18 mouse cellular contexts compared by ENCODE assay signal in genomic region chr1:40006043-40006651, GRCm38 (mm10).
DNase-seq lines count a peak whose midpoint lies in the region; ATAC-seq and TF ChIP-seq lines count a peak whose summit lies in the region.
"Had no signal": no experiment of that assay in that cellular context is flagged by ENCODE, and none has a peak within 500 bp of the region (broad histone marks: within the 10 kb centered on the region; RNA-seq: fewer than 3 reads in every experiment).

No protein-coding gene starts in this region.

- H3K9ac ChIP-seq in hindbrain, embryonic 11.5 days (ENCODE audit: low read depth, low read length), result no peak overlapping the region
- no peak overlapping the region for H3K9ac ChIP-seq in midbrain, embryonic 15.5 days
- no peak overlapping the region for H3K9ac ChIP-seq in forebrain, postnatal 0 days
- H3K9ac ChIP-seq in neural tube, embryonic 14.5 days (replicated peaks; ENCODE audit: low read depth, low read length), result no peak overlapping the region
- H3K9ac ChIP-seq: embryonic facial prominence, embryonic 15.5 days; limb, embryonic 13.5 days had no signal

- no peak overlapping the region for H3K27ac ChIP-seq in hindbrain, embryonic 11.5 days (ENCODE audit: low read depth, low read length)
- H3K27ac ChIP-seq in hindbrain, embryonic 10.5 days, result no peak overlapping the region
- no peak overlapping the region for H3K27ac ChIP-seq in midbrain, embryonic 15.5 days
- no peak overlapping the region for H3K27ac ChIP-seq in midbrain, embryonic 10.5 days (replicated peaks)
- no peak overlapping the region for H3K27ac ChIP-seq in forebrain, postnatal 0 days (ENCODE audit: low read depth, low read length)
- no peak overlapping the region for H3K27ac ChIP-seq in neural tube, embryonic 14.5 days (ENCODE audit: low read depth, low read length)
- H3K27ac ChIP-seq: embryonic facial prominence, embryonic 15.5 days; limb, embryonic 13.5 days had no signal

- H3K36me3 ChIP-seq in hindbrain, embryonic 11.5 days (ENCODE audit: control insufficient read depth, insufficient read depth, low read length), result peaks cover 34% of the 10 kb centered on the region
- H3K36me3 ChIP-seq in hindbrain, embryonic 10.5 days, result peaks cover 100% of the 10 kb centered on the region
- H3K36me3 ChIP-seq in midbrain, embryonic 15.5 days (replicated peaks), result peaks cover 70% of the 10 kb centered on the region
- H3K36me3 ChIP-seq in midbrain, embryonic 10.5 days, result peaks cover 100% of the 10 kb centered on the region
- H3K36me3 ChIP-seq in forebrain, postnatal 0 days (ENCODE audit: insufficient read depth), result peaks cover 86% of the 10 kb centered on the region
- peaks cover 75% of the 10 kb centered on the region for H3K36me3 ChIP-seq in neural tube, embryonic 14.5 days (ENCODE audit: control insufficient read depth, insufficient read depth, low read length)

- WGBS in hindbrain, embryonic 11.5 days, result 98% methylated on average over 4 of the region's 4 CpGs
- 95% methylated on average over 4 of the region's 4 CpGs for WGBS in hindbrain, embryonic 10.5 days
- 98% methylated on average over 4 of the region's 4 CpGs for WGBS in midbrain, embryonic 15.5 days
- 97% methylated on average over 4 of the region's 4 CpGs for WGBS in midbrain, embryonic 10.5 days
- 98% methylated on average over 4 of the region's 4 CpGs for WGBS in forebrain, postnatal 0 days
- 98% methylated on average over 4 of the region's 4 CpGs for WGBS in neural tube, embryonic 14.5 days

- H3K4me1 ChIP-seq in hindbrain, embryonic 11.5 days (replicated peaks; ENCODE audit: control insufficient read depth, insufficient read depth, low read length), result no peaks in the 10 kb centered on the region
- no peaks in the 10 kb centered on the region for H3K4me1 ChIP-seq in hindbrain, embryonic 10.5 days (replicated peaks)
- no peaks in the 10 kb centered on the region for H3K4me1 ChIP-seq in midbrain, embryonic 15.5 days
- H3K4me1 ChIP-seq in midbrain, embryonic 10.5 days, result no peaks in the 10 kb centered on the region
- H3K4me1 ChIP-seq in forebrain, postnatal 0 days (ENCODE audit: insufficient read depth), result no peaks in the 10 kb centered on the region
- H3K4me1 ChIP-seq in neural tube, embryonic 14.5 days (ENCODE audit: control insufficient read depth, insufficient read depth, low read length), result no peaks in the 10 kb centered on the region
- H3K4me1 ChIP-seq: embryonic facial prominence, embryonic 15.5 days; limb, embryonic 13.5 days had no signal

- no peak overlapping the region for H3K4me2 ChIP-seq in hindbrain, embryonic 11.5 days (replicated peaks; ENCODE audit: low read depth, low read length)
- no peak overlapping the region for H3K4me2 ChIP-seq in midbrain, embryonic 15.5 days
- H3K4me2 ChIP-seq in forebrain, postnatal 0 days (ENCODE audit: low read depth), result no peak overlapping the region
- H3K4me2 ChIP-seq in neural tube, embryonic 14.5 days (ENCODE audit: low read depth, low read length), result no peak overlapping the region
- H3K4me2 ChIP-seq: embryonic facial prominence, embryonic 15.5 days; limb, embryonic 13.5 days had no signal

- TF ChIP-seq CTCF in forebrain, postnatal 0 days (IDR thresholded peaks at IDR 0.05; ENCODE audit: low read depth), result no peak

- peak; percentile 18; the same call in 1 of the 2 replicates for ATAC-seq in hindbrain, embryonic 11.5 days (ENCODE audit: low FRiP score)
- ATAC-seq in midbrain, embryonic 15.5 days (replicated peaks), result peak; percentile 63
- peak; percentile 23; the same call in 1 of the 2 replicates for ATAC-seq in forebrain, postnatal 0 days
- ATAC-seq in neural tube, embryonic 14.5 days (ENCODE audit: low read depth), result peak; percentile 50; the same call in 1 of the 2 replicates
- ATAC-seq in CD4-positive, CD25-positive, alpha-beta regulatory T cell, adult 4 months, result no peak

- no peaks in the 10 kb centered on the region for H3K9me3 ChIP-seq in hindbrain, embryonic 11.5 days (ENCODE audit: control insufficient read depth, low read length)
- H3K9me3 ChIP-seq in hindbrain, embryonic 10.5 days, result no peaks in the 10 kb centered on the region
- no peaks in the 10 kb centered on the region for H3K9me3 ChIP-seq in midbrain, embryonic 15.5 days
- H3K9me3 ChIP-seq in midbrain, embryonic 10.5 days (replicated peaks), result no peaks in the 10 kb centered on the region
- no peaks in the 10 kb centered on the region for H3K9me3 ChIP-seq in forebrain, postnatal 0 days (ENCODE audit: low read length)
- no peaks in the 10 kb centered on the region for H3K9me3 ChIP-seq in neural tube, embryonic 14.5 days (ENCODE audit: control insufficient read depth, low read length)
- H3K9me3 ChIP-seq: embryonic facial prominence, embryonic 15.5 days; limb, embryonic 13.5 days had no signal

- no peaks in the 10 kb centered on the region for H3K27me3 ChIP-seq in hindbrain, embryonic 11.5 days (ENCODE audit: control insufficient read depth, insufficient read depth, low read length)
- no peaks in the 10 kb centered on the region for H3K27me3 ChIP-seq in hindbrain, embryonic 10.5 days (ENCODE audit: insufficient read depth, poor library complexity, severe bottlenecking)
- no peaks in the 10 kb centered on the region for H3K27me3 ChIP-seq in midbrain, embryonic 15.5 days (replicated peaks)
- no peaks in the 10 kb centered on the region for H3K27me3 ChIP-seq in midbrain, embryonic 10.5 days (ENCODE audit: low read depth, poor library complexity, severe bottlenecking)
- no peaks in the 10 kb centered on the region for H3K27me3 ChIP-seq in forebrain, postnatal 0 days (ENCODE audit: insufficient read depth, low read length)
- H3K27me3 ChIP-seq in neural tube, embryonic 14.5 days (ENCODE audit: control insufficient read depth, insufficient read depth, low read length), result no peaks in the 10 kb centered on the region
- H3K27me3 ChIP-seq: embryonic facial prominence, embryonic 15.5 days; limb, embryonic 13.5 days had no signal

- DNase-seq in hindbrain, embryonic 11.5 days (ENCODE audit: low spot score), result no peak
- DNase-seq in hindbrain, embryonic 10.5 days (ENCODE audit: low spot score), result no peak
- DNase-seq in midbrain, embryonic 10.5 days (ENCODE audit: low spot score), result no peak
- DNase-seq in forebrain, postnatal 0 days, result no peak
- DNase-seq in urinary bladder, postnatal 25 days (ENCODE audit: low spot score), result no peak
- DNase-seq: adrenal gland, postnatal 36 days; cerebellum, postnatal 25 days; heart, postnatal 14 days; kidney, adult 8-10 months; lung, adult 2 months; right cerebral cortex, adult 18-20 months; spleen, adult 18-20 months; thymus, adult 18-20 months had no signal

- no peak overlapping the region for H3K4me3 ChIP-seq in hindbrain, embryonic 11.5 days (ENCODE audit: low read depth, low read length)
- H3K4me3 ChIP-seq in hindbrain, embryonic 10.5 days, result no peak overlapping the region
- H3K4me3 ChIP-seq in midbrain, embryonic 15.5 days, result no peak overlapping the region
- no peak overlapping the region for H3K4me3 ChIP-seq in midbrain, embryonic 10.5 days
- no peak overlapping the region for H3K4me3 ChIP-seq in forebrain, postnatal 0 days (ENCODE audit: low read depth, low read length)
- H3K4me3 ChIP-seq in neural tube, embryonic 14.5 days (ENCODE audit: low read depth, low read length), result no peak overlapping the region
- H3K4me3 ChIP-seq: embryonic facial prominence, embryonic 15.5 days; limb, embryonic 13.5 days had no signal
